Mouse (Mus musculus) forebrain, embryonic 11.5 days (tissue): ENCODE measurements at regions not wholly inside any gene's neighbourhood (a gene's known extent, or its start where the extent isn't known, plus 50 kb on each side); places are given as distances from the start of the nearest gene placed in this dataset.
"Not testable (repeated sequence)": the region's sequence is repeated elsewhere in the genome, so short reads cannot be mapped to it uniquely, and the experiment has no call there.

Experiments
- ATAC-seq: fragments of 200-750 bp; cut with Nextera tagmentation; replicated peaks from 2 replicates; pipeline ENCODE4 v1.8.0; 2017; ENCODE audit warnings: moderate TSS enrichment; ENCODE audit not compliant: low FRiP score
- DNase-seq: peaks from one replicate; pipeline ENCODE4 v3.0.0-alpha.2; 2017; ENCODE audit warnings: low spot score
- H3K27ac ChIP-seq: fragments of 300-500 bp; sonication (generic); 2 replicates; pipeline ENCODE4 v1.5.1; 2014; ENCODE audit warnings: low read depth, low read length
- H3K27me3 ChIP-seq: fragments of 300-500 bp; sonication (generic); 2 replicates; pipeline ENCODE4 v1.6.1; 2014; ENCODE audit warnings: mild to moderate bottlenecking, low read length, mixed read lengths; ENCODE audit not compliant: control insufficient read depth, insufficient read depth
- H3K36me3 ChIP-seq: fragments of 300-500 bp; sonication (generic); 2 replicates; pipeline ENCODE4 v1.6.1; 2014; ENCODE audit warnings: mild to moderate bottlenecking, low read length, moderate library complexity, mixed read lengths; ENCODE audit not compliant: control insufficient read depth, insufficient read depth
- H3K4me1 ChIP-seq: fragments of 300-500 bp; sonication (generic); replicated peaks from 2 replicates; pipeline ENCODE4 v1.6.1; 2014; ENCODE audit warnings: low read length, mixed read lengths; ENCODE audit not compliant: control insufficient read depth, insufficient read depth
- H3K4me2 ChIP-seq: fragments of 300-500 bp; sonication (generic); 2 replicates; pipeline ENCODE4 v1.6.1; 2014; ENCODE audit warnings: low read depth, mild to moderate bottlenecking, low read length, moderate library complexity, mixed read lengths; ENCODE audit not compliant: severe bottlenecking
- H3K4me3 ChIP-seq: fragments of 300-500 bp; sonication (generic); 2 replicates; pipeline ENCODE4 v1.5.1; 2014; ENCODE audit warnings: low read depth, low read length
- H3K9ac ChIP-seq: fragments of 300-500 bp; sonication (generic); 2 replicates; pipeline ENCODE4 v1.6.1; 2014; ENCODE audit warnings: low read length
- H3K9me3 ChIP-seq: fragments of 300-500 bp; sonication (generic); 2 replicates; pipeline ENCODE4 v1.6.1; 2016; ENCODE audit warnings: low read length, mixed read lengths; ENCODE audit not compliant: control insufficient read depth
- WGBS: fragments of 180-500 bp; shearing (Covaris S2); extraction: QIAGEN DNeasy Blood & Tissue Kit; methylation state at CpG from one replicate; pipeline ENCODE4 v1.1.7; 2014; 5-methylcytosine and 5-hydroxymethylcytosine counted together

- no peak for ATAC-seq
- no peaks in the 10 kb centered on the region for H3K9me3 ChIP-seq
- H3K4me3 ChIP-seq, result no peak overlapping the region
- H3K27me3 ChIP-seq, result no peaks in the 10 kb centered on the region
- no peak overlapping the region for H3K9ac ChIP-seq
- H3K27ac ChIP-seq, result no peak overlapping the region
- no peaks in the 10 kb centered on the region for H3K36me3 ChIP-seq
- H3K4me2 ChIP-seq, result no peak overlapping the region
- 86% methylated on average over 1 of the region's 1 CpGs for WGBS
- no peaks in the 10 kb centered on the region for H3K4me1 ChIP-seq
- DNase-seq, result no peak
These were observed 178.2 kb downstream of the Kcna4 start for GRCm38 (mm10) chr2:107468671-107469070.

- Histone ChIP-seq H3K4me3 (no peak overlapping the region), H3K9me3 (no peaks in the 10 kb centered on the region), H3K36me3 (no peaks in the 10 kb centered on the region), H3K27ac (no peak overlapping the region), H3K4me1 (no peaks in the 10 kb centered on the region), H3K9ac (no peak overlapping the region), H3K27me3 (no peaks in the 10 kb centered on the region), H3K4me2 (no peak overlapping the region)
- DNase-seq (no peak), ATAC-seq (no peak)
- WGBS, result 69% methylated on average over 7 of the region's 7 CpGs
These were observed 213.4 kb downstream of the Kcna4 start for GRCm38 (mm10) chr2:107503646-107504379.

- no peaks in the 10 kb centered on the region for H3K9me3 ChIP-seq
- H3K4me3 ChIP-seq, result no peak overlapping the region
- H3K4me1 ChIP-seq, result no peaks in the 10 kb centered on the region
- no peak overlapping the region for H3K4me2 ChIP-seq
- no peak overlapping the region for H3K9ac ChIP-seq
- no peaks in the 10 kb centered on the region for H3K36me3 ChIP-seq
- H3K27me3 ChIP-seq, result no peaks in the 10 kb centered on the region
- peak; percentile 60 for ATAC-seq
- no peak overlapping the region for H3K27ac ChIP-seq
- DNase-seq, result no peak
These were observed 217.2 kb downstream of the Kcna4 start for GRCm38 (mm10) chr2:107507426-107508167.

- ATAC-seq, result not testable (repeated sequence)
These were observed 225.0 kb downstream of the Kcna4 start for GRCm38 (mm10) chr2:107515486-107515885.

GRCm38 (mm10) chr2:107518107-107518506 is 227.7 kb downstream of the Kcna4 start:
- DNase-seq (no peak), ATAC-seq (no peak)
- H3K4me2 ChIP-seq, result no peak overlapping the region
- H3K4me3 ChIP-seq, result no peak overlapping the region
- no peaks in the 10 kb centered on the region for H3K27me3 ChIP-seq
- H3K27ac ChIP-seq, result no peak overlapping the region
- no peaks in the 10 kb centered on the region for H3K4me1 ChIP-seq
- H3K9me3 ChIP-seq, result no peaks in the 10 kb centered on the region
- WGBS, result 79% methylated on average over 1 of the region's 1 CpGs
- no peak overlapping the region for H3K9ac ChIP-seq
- H3K36me3 ChIP-seq, result no peaks in the 10 kb centered on the region

More at GRCm38 (mm10) chr2:107515486-107515885, 225.0 kb downstream of the Kcna4 start:
- H3K36me3 ChIP-seq, H3K4me2 ChIP-seq, H3K4me1 ChIP-seq, H3K27me3 ChIP-seq, DNase-seq, H3K9me3 ChIP-seq, H3K9ac ChIP-seq, H3K4me3 ChIP-seq, H3K27ac ChIP-seq: not testable (repeated sequence)
- 76% methylated on average over 1 of the region's 1 CpGs for WGBS

- Histone ChIP-seq H3K9ac (no peak overlapping the region), H3K9me3 (no peaks in the 10 kb centered on the region), H3K27me3 (no peaks in the 10 kb centered on the region), H3K4me3 (no peak overlapping the region), H3K27ac (no peak overlapping the region), H3K36me3 (no peaks in the 10 kb centered on the region), H3K4me1 (no peaks in the 10 kb centered on the region), H3K4me2 (no peak overlapping the region)
- DNase-seq, result no peak
- ATAC-seq, result no peak
- WGBS, result 88% methylated on average over 2 of the region's 2 CpGs
These were observed 228.3 kb downstream of the Kcna4 start for GRCm38 (mm10) chr2:107518759-107519158.

GRCm38 (mm10) chr2:107519326-107519725 is 228.9 kb downstream of the Kcna4 start:
- ATAC-seq, result no peak
- H3K4me1 ChIP-seq, result no peaks in the 10 kb centered on the region
- DNase-seq, result no peak
- no peaks in the 10 kb centered on the region for H3K27me3 ChIP-seq
- no peak overlapping the region for H3K9ac ChIP-seq
- no peaks in the 10 kb centered on the region for H3K9me3 ChIP-seq
- no peak overlapping the region for H3K4me3 ChIP-seq
- H3K36me3 ChIP-seq, result no peaks in the 10 kb centered on the region
- no peak overlapping the region for H3K4me2 ChIP-seq
- no peak overlapping the region for H3K27ac ChIP-seq
- WGBS, result 77% methylated on average over 3 of the region's 3 CpGs

- no peaks in the 10 kb centered on the region for H3K36me3 ChIP-seq
- no peak for DNase-seq
- H3K4me1 ChIP-seq, result no peaks in the 10 kb centered on the region
- no peak overlapping the region for H3K4me3 ChIP-seq
- no peak overlapping the region for H3K27ac ChIP-seq
- no peak overlapping the region for H3K9ac ChIP-seq
- H3K4me2 ChIP-seq, result no peak overlapping the region
- H3K9me3 ChIP-seq, result no peaks in the 10 kb centered on the region
- H3K27me3 ChIP-seq, result no peaks in the 10 kb centered on the region
- WGBS, result 85% methylated on average over 4 of the region's 4 CpGs
- no peak for ATAC-seq
These were observed 229.3 kb downstream of the Kcna4 start for GRCm38 (mm10) chr2:107519761-107520160.

GRCm38 (mm10) chr2:107543161-107543560 is 252.7 kb downstream of the Kcna4 start:
- Histone ChIP-seq H3K27ac (no peak overlapping the region), H3K4me1 (no peaks in the 10 kb centered on the region), H3K4me3 (no peak overlapping the region), H3K9me3 (no peaks in the 10 kb centered on the region), H3K27me3 (no peaks in the 10 kb centered on the region), H3K4me2 (no peak overlapping the region), H3K36me3 (no peaks in the 10 kb centered on the region), H3K9ac (no peak overlapping the region)
- WGBS, result 87% methylated on average over 4 of the region's 4 CpGs
- no peak for ATAC-seq
- no peak for DNase-seq
